Mouse (Mus musculus): Measurements from ENCODE around the gene Ccnj. TPM values are rescaled to one million over a fixed set of nuclear protein-coding genes. Genes with fewer than 3 reads are reported as not detected.

Gene Ccnj
- polyA plus RNA-seq, 1 experiment, result 2.7 TPM

DNA sequence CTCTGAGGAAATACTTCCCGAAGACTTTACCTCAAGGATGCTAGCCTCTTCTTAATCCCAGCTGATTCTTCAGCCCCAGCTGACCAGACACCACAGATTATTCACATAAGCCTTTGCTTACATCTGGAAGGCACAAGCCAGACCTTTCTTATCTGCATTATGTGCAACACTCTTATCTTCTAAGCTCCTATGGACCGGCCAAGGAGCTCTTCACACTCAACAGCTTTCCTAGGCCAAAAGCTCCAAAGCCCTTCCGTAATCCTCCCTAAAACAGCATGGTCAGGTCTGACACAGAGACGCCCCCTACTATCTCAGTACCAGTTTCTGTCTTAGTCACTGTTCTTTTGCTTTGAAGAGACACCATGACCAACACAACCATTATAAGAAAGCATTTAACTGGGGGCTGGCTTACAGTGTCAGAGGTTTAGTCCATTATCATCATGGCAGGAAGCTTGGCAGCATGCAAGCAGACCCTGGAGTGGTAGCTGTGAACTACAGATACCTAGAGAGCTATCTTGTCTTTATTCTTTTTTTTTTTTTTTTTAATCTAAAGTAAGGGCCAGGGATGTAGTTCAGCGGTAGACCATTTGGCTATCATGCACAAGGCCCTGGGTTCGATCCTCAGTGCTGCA, 13.1 kb upstream of the Ccnj start:
- Histone ChIP-seq H3K9me3 (no peaks in the 10 kb centered on the region), H3K27me3 (replicated peaks) (no peaks in the 10 kb centered on the region), H3K4me1 (peaks cover 94% of the 10 kb centered on the region), H3K36me3 (replicated peaks; ENCODE audit: low read length) (peaks cover 19% of the 10 kb centered on the region), H3K4me3 (replicated peaks) (peak overlapping the region; percentile 87)
- TF ChIP-seq FLI1 (IDR thresholded peaks at IDR 0.05; ENCODE audit: low read length) (no peak), GATA1 (IDR thresholded peaks at IDR 0.05; ENCODE audit: borderline replicate concordance, low read length) (no peak)

- no peaks in the 10 kb centered on the region for H3K27me3 ChIP-seq (replicated peaks)
- peaks cover 92% of the 10 kb centered on the region for H3K4me1 ChIP-seq
- TF ChIP-seq GATA1 (IDR thresholded peaks at IDR 0.05; ENCODE audit: borderline replicate concordance, low read length) (peak; percentile 66; the same call in 1 of the 3 replicates), FLI1 (IDR thresholded peaks at IDR 0.05; ENCODE audit: low read length) (no peak)
- peak overlapping the region; percentile 87 for H3K4me3 ChIP-seq (replicated peaks)
- H3K9me3 ChIP-seq, result no peaks in the 10 kb centered on the region
- peaks cover 19% of the 10 kb centered on the region for H3K36me3 ChIP-seq (replicated peaks; ENCODE audit: low read length)
Observed at GRCm38 (mm10) chr19:40818764-40819163, 12.3 kb upstream of the Ccnj start.

DNA sequence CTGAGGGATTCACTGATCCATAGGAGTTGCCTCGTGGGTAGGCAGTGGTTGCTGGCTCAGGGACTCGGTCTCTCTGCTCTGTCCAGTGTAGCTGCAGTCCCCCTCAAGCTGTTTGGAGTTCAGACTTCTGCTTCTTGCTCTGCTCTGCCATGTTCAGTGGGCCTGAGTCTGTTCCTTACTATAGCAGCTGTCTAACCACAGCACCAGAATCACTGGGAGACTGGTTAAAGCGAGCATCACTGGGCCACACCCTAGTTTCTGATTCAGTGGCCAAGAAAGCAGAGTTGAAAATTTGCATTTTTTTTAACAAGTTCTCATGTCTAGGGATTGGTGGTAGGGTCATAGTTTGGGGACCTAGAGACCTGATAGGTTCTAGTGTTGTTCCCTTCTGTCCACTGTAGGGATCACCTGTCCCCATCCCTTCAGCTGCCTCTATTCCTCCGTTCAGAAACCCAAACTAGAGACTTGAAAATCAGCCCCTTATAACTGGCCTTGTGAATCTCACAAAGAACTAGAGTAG, 9.7 kb upstream of the Ccnj start:
- peak overlapping the region; percentile 17 for H3K4me3 ChIP-seq (replicated peaks)
- no peaks in the 10 kb centered on the region for H3K27me3 ChIP-seq (replicated peaks)
- peaks cover 7% of the 10 kb centered on the region for H3K36me3 ChIP-seq (replicated peaks; ENCODE audit: low read length)
- TF ChIP-seq FLI1 (IDR thresholded peaks at IDR 0.05; ENCODE audit: low read length) (no peak), GATA1 (IDR thresholded peaks at IDR 0.05; ENCODE audit: borderline replicate concordance, low read length) (no peak)
- no peaks in the 10 kb centered on the region for H3K9me3 ChIP-seq
- H3K4me1 ChIP-seq, result peaks cover 91% of the 10 kb centered on the region

DNA sequence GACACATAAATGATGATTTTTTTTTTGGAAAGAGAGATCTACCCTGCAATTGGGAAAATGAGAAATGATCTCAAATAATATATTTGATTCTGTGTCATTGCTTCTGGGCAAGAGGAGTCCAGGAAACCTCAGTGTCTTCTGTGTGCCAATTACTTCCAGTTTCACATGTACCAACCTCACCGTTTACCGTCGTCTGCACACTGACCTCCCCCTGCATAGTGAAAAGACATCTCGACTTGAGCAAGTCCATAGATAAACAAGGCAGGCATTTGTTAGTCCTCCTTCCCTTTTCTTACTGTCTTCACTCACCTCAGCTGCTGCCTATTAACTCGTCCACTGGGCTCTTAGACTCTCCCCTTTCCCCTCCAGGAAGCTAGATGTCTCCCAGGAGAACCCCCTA, 5.4 kb upstream of the Ccnj start:
- Histone ChIP-seq H3K27me3 (replicated peaks) (no peaks in the 10 kb centered on the region), H3K36me3 (replicated peaks; ENCODE audit: low read length) (peaks cover 3% of the 10 kb centered on the region), H3K4me1 (peaks cover 89% of the 10 kb centered on the region), H3K4me3 (replicated peaks) (no peak overlapping the region), H3K9me3 (no peaks in the 10 kb centered on the region)
- TF ChIP-seq FLI1 (IDR thresholded peaks at IDR 0.05; ENCODE audit: low read length), result no peak
- TF ChIP-seq GATA1 (IDR thresholded peaks at IDR 0.05; ENCODE audit: borderline replicate concordance, low read length), result no peak

GRCm38 (mm10) chr19:40826735-40827134, 4.3 kb upstream of the Ccnj start:
- TF ChIP-seq GATA1 (IDR thresholded peaks at IDR 0.05; ENCODE audit: borderline replicate concordance, low read length) (no peak), FLI1 (IDR thresholded peaks at IDR 0.05; ENCODE audit: low read length) (no peak)
- peaks cover 3% of the 10 kb centered on the region for H3K36me3 ChIP-seq (replicated peaks; ENCODE audit: low read length)

DNA sequence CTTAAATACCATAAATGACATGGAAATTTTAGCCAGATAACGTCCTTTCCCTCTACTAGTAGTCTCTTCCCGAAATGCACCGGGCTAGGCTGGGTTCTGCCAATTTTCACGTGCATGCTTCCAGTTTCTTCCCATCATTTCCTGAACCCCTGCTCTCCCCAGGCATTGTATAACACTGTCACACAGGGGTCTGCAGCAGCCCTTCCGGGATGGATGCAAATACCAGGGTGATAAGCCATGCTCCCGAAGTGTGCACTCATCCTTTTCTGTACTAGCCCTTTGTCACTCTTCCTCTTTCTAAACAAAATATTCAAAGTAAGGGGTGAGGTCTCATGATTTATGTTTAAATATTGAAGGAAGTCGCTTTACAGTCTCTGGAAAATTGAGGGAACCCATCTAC, 881 bp upstream of the Ccnj start:
- no peaks in the 10 kb centered on the region for H3K9me3 ChIP-seq

More at GRCm38 (mm10) chr19:40826735-40827134, 4.3 kb upstream of the Ccnj start:
- H3K4me3 ChIP-seq (replicated peaks), result no peak overlapping the region
- H3K9me3 ChIP-seq, result no peaks in the 10 kb centered on the region
- peaks cover 78% of the 10 kb centered on the region for H3K4me1 ChIP-seq
- H3K27me3 ChIP-seq (replicated peaks), result no peaks in the 10 kb centered on the region

DNA sequence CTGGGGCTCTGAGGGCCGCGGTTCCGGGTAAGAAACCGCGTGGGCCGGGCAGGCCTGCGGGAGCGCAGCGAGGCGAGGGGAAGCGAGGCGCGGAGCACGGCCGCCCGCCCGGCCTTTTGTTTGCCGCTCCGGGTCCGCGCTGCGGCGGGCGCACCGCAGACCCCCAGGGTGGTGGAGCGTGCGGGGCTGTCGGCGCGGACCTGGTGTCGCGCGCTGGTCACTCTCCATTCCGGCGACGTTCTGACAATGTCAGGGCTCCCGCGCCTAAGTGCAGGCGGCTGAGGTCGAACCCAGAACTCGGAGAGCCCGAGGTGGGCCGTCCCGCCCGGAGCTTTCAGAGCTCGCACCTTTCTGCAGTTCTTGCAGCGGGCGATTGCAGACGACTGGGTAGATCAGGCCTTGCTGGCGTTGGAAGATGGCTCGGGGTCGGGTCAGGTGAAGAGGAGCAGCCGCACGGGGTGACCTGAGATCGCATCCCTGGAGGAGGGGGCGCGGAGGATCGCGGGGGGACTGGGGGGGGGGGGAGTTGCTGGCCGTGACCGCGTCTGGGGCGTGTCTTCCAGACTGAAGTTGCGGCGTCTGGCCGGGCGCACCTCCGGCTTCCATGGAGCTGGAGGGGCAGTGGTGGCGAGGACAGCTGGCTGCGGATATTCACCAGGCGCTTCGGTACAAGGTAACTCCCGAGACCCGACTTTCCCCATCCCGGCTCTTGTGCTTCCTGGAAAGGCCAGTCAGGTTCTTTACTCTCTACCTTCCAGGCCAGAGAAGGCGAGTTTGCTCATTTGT, 530 bp downstream of the Ccnj start:
- peak overlapping the region; percentile 97 for H3K4me3 ChIP-seq (replicated peaks)
- H3K36me3 ChIP-seq (replicated peaks; ENCODE audit: low read length), result peaks cover 30% of the 10 kb centered on the region
- no peaks in the 10 kb centered on the region for H3K9me3 ChIP-seq
- TF ChIP-seq GATA1 (IDR thresholded peaks at IDR 0.05; ENCODE audit: borderline replicate concordance, low read length) (no peak), FLI1 (IDR thresholded peaks at IDR 0.05; ENCODE audit: low read length) (no peak)
- H3K27me3 ChIP-seq (replicated peaks), result no peaks in the 10 kb centered on the region
- H3K4me1 ChIP-seq, result peaks cover 68% of the 10 kb centered on the region

More for the DNA sequence above, 881 bp upstream of the Ccnj start:
- Histone ChIP-seq H3K36me3 (replicated peaks; ENCODE audit: low read length) (peaks cover 17% of the 10 kb centered on the region), H3K4me1 (peaks cover 64% of the 10 kb centered on the region), H3K27me3 (replicated peaks) (no peaks in the 10 kb centered on the region), H3K4me3 (replicated peaks) (peak overlapping the region; percentile 97)
- no peak for TF ChIP-seq GATA1 (IDR thresholded peaks at IDR 0.05; ENCODE audit: borderline replicate concordance, low read length)
- no peak for TF ChIP-seq FLI1 (IDR thresholded peaks at IDR 0.05; ENCODE audit: low read length)

DNA sequence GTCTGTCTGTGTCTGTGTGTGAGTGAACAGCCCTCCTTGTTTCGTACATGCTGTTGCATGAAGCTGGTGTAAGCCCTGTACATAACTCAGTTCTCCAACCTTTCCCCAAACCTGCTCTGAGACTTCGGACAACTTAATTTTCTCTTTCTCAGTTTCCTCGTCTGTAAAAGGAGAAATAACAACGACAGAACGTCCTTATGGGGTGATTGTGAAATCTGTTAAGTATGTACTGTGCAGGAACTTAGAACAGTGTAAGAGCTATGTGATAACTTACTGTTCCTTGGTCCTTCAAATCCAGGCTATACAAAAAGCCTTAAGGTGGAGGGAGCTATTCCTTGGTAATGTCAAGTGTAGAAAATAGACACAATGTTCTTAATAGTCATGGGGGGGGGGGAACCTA, 1.3 kb downstream of the Ccnj start:
- no peaks in the 10 kb centered on the region for H3K9me3 ChIP-seq
- peaks cover 68% of the 10 kb centered on the region for H3K4me1 ChIP-seq
- no peaks in the 10 kb centered on the region for H3K27me3 ChIP-seq (replicated peaks)
- peaks cover 37% of the 10 kb centered on the region for H3K36me3 ChIP-seq (replicated peaks; ENCODE audit: low read length)
- TF ChIP-seq GATA1 (IDR thresholded peaks at IDR 0.05; ENCODE audit: borderline replicate concordance, low read length) (no peak), FLI1 (IDR thresholded peaks at IDR 0.05; ENCODE audit: low read length) (no peak)
- peak overlapping the region; percentile 97 for H3K4me3 ChIP-seq (replicated peaks)

- H3K4me3 ChIP-seq (replicated peaks), result peak overlapping the region; percentile 97
- peaks cover 56% of the 10 kb centered on the region for H3K36me3 ChIP-seq (replicated peaks; ENCODE audit: low read length)
- TF ChIP-seq FLI1 (IDR thresholded peaks at IDR 0.05; ENCODE audit: low read length), result no peak
- TF ChIP-seq GATA1 (IDR thresholded peaks at IDR 0.05; ENCODE audit: borderline replicate concordance, low read length), result no peak
- no peaks in the 10 kb centered on the region for H3K27me3 ChIP-seq (replicated peaks)
- no peaks in the 10 kb centered on the region for H3K9me3 ChIP-seq
- H3K4me1 ChIP-seq, result peaks cover 70% of the 10 kb centered on the region
Observed at GRCm38 (mm10) chr19:40834436-40834835, 3.4 kb downstream of the Ccnj start.

- no peak for TF ChIP-seq GATA1 (IDR thresholded peaks at IDR 0.05; ENCODE audit: borderline replicate concordance, low read length)
- no peak for TF ChIP-seq FLI1 (IDR thresholded peaks at IDR 0.05; ENCODE audit: low read length)
- peaks cover 95% of the 10 kb centered on the region for H3K4me1 ChIP-seq
- H3K36me3 ChIP-seq (replicated peaks; ENCODE audit: low read length), result peaks cover 89% of the 10 kb centered on the region
- H3K4me3 ChIP-seq (replicated peaks), result peak overlapping the region; percentile 20
- no peaks in the 10 kb centered on the region for H3K9me3 ChIP-seq
- no peaks in the 10 kb centered on the region for H3K27me3 ChIP-seq (replicated peaks)
Observed at GRCm38 (mm10) chr19:40838205-40838604, 7.1 kb downstream of the Ccnj start.

Measured in megakaryocyte, embryonic 14.5 days (primary cell).